Mouse (Mus musculus) embryonic facial prominence, embryonic 12.5 days (tissue): ENCODE measurements around the gene Guca2a. TPM values are rescaled to one million over a fixed set of nuclear protein-coding genes. Genes with fewer than 3 reads are reported as not detected.
"Not testable (repeated sequence)": the region's sequence is repeated elsewhere in the genome, so short reads cannot be mapped to it uniquely, and the experiment has no call there.

Experiments used
- ATAC-seq: fragments of 200-750 bp; cut with Nextera tagmentation; 2 replicates; pipeline ENCODE4 v1.8.0; 2017; ENCODE audit not compliant: insufficient number of reproducible peaks, insufficient read depth, low FRiP score, low TSS enrichment
- H3K27ac ChIP-seq: fragments of 300-500 bp; sonication (generic); 2 replicates; pipeline ENCODE4 v1.5.1; 2016; ENCODE audit warnings: mild to moderate bottlenecking
- H3K27me3 ChIP-seq: fragments of 300-500 bp; sonication (generic); 2 replicates; pipeline ENCODE4 v1.6.1; 2016; ENCODE audit warnings: mild to moderate bottlenecking, moderate library complexity
- H3K36me3 ChIP-seq: fragments of 300-500 bp; sonication (generic); 2 replicates; pipeline ENCODE4 v1.6.1; 2016; ENCODE audit warnings: mild to moderate bottlenecking
- H3K4me1 ChIP-seq: fragments of 300-500 bp; sonication (generic); 2 replicates; pipeline ENCODE4 v1.6.1; 2016
- H3K4me2 ChIP-seq: fragments of 300-500 bp; sonication (generic); replicated peaks from 2 replicates; pipeline ENCODE4 v1.6.1; 2016; ENCODE audit warnings: mild to moderate bottlenecking, moderate library complexity
- H3K4me3 ChIP-seq: fragments of 300-500 bp; sonication (generic); 2 replicates; pipeline ENCODE4 v1.5.1; 2016; ENCODE audit warnings: mild to moderate bottlenecking
- H3K9ac ChIP-seq: fragments of 300-500 bp; sonication (generic); 2 replicates; pipeline ENCODE4 v1.6.1; 2016; ENCODE audit warnings: mild to moderate bottlenecking, moderate library complexity
- H3K9me3 ChIP-seq: fragments of 300-500 bp; sonication (generic); 2 replicates; pipeline ENCODE4 v1.6.1; 2016; ENCODE audit warnings: mild to moderate bottlenecking, moderate library complexity
- WGBS: fragments of 180-500 bp; shearing (Covaris S2); methylation state at CpG from one replicate; pipeline ENCODE4 v1.1.7; 2016; 5-methylcytosine and 5-hydroxymethylcytosine counted together
- polyA plus RNA-seq: library from polyadenylated mRNA; unstranded; fragments of >200 nt; fragmentation: Nextera tagmentation; extraction: Ambion mirVana; gene quantifications from 2 replicates; pipeline ENCODE4 v1.2.1, GENCODE M21; 2016

Gene Guca2a
- polyA plus RNA-seq, 1 experiment from 2014 or later, result not detected

DNA sequence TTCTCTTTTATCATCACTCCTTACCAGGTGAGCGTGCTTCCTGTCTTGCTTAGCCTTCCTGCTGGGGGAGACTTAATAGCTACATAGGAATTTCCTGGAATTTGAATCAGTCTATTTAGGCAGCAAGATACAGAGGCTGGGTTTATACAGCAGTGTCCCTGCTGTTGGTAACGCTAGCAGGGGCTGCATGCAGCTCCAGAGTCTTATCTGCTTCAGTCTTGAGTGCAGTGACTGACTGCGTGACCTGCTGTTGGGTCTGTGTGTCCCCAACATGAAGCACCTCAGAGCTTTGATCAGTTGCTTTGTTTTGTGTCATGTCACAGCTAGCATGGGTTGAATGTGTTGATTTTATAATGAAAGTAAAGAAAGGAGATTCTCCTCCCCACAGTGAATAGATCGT, 10.2 kb upstream of the Guca2a start:
- H3K27me3 ChIP-seq, result no peaks in the 10 kb centered on the region
- H3K4me3 ChIP-seq, result no peak overlapping the region
- H3K36me3 ChIP-seq, result peaks cover 37% of the 10 kb centered on the region
- no peaks in the 10 kb centered on the region for H3K9me3 ChIP-seq
- ATAC-seq, result no peak
- H3K4me2 ChIP-seq, result no peak overlapping the region
- H3K4me1 ChIP-seq, result no peaks in the 10 kb centered on the region
- no peak overlapping the region for H3K9ac ChIP-seq
- no peak overlapping the region for H3K27ac ChIP-seq
- WGBS, result 77% methylated on average over 4 of the region's 4 CpGs

- not testable (repeated sequence) for H3K27ac ChIP-seq, H3K4me1 ChIP-seq, H3K9ac ChIP-seq, ATAC-seq, H3K27me3 ChIP-seq, H3K4me3 ChIP-seq, H3K4me2 ChIP-seq, H3K9me3 ChIP-seq
- WGBS, result 79% methylated on average over 4 of the region's 4 CpGs
- H3K36me3 ChIP-seq, result peaks cover 33% of the 10 kb centered on the region
Measured at GRCm38 (mm10) chr4:119628363-119628762, 9.1 kb upstream of the Guca2a start.

DNA sequence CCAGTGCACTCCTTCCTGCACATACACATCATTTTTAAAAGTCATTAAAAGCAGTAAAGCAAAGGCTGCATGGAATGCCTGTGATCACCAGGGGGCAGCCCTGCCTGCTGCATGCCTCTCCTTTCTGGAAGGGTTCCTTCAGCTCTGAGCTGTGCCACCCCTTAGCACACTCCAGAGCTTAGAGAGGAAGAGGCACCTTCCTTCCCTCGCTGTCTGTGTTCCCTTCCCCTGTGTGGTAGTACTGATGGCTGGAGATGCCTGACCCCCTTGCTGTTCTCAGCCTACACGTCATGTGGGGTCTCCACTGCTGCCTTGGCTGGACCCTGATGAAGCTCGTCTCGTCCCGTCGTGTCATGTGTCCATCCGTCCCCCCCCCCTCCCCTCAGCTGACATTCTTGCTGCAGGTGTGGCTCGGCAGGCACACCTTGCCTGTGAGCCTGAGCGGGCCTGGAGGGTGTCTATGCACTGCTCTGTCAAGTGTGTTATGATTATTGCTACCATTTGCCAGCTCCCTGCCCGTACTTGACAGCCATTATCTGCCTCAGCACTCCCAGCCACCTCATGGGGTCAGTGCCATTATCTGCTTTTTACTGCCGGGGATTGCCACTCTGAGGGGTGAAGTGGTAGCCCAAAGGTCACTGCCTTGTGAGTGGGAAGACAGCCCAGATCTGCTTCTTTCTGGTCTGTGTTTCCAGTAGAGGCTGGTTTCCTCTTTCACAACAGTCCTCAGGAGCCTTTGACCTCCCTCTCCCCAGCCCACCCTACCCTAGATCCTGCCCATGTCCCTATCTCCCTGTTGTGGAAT, 6.2 kb upstream of the Guca2a start:
- no peak overlapping the region for H3K4me2 ChIP-seq
- peaks cover 30% of the 10 kb centered on the region for H3K36me3 ChIP-seq
- 0 out of 2 replicates have a peak, but pooled peaks have one; percentile 53 for ATAC-seq
- H3K9me3 ChIP-seq, result no peaks in the 10 kb centered on the region
- H3K9ac ChIP-seq, result no peak overlapping the region
- H3K27me3 ChIP-seq, result no peaks in the 10 kb centered on the region
- no peaks in the 10 kb centered on the region for H3K4me1 ChIP-seq
- no peak overlapping the region for H3K27ac ChIP-seq
- no peak overlapping the region for H3K4me3 ChIP-seq
- WGBS, result 58% methylated on average over 11 of the region's 11 CpGs

GRCm38 (mm10) chr4:119632721-119633120, 4.8 kb upstream of the Guca2a start:
- ATAC-seq, result no peak
- Histone ChIP-seq H3K27me3 (no peaks in the 10 kb centered on the region), H3K4me2 (no peak overlapping the region), H3K4me1 (no peaks in the 10 kb centered on the region), H3K9ac (no peak overlapping the region), H3K36me3 (peaks cover 23% of the 10 kb centered on the region), H3K27ac (no peak overlapping the region), H3K9me3 (no peaks in the 10 kb centered on the region), H3K4me3 (no peak overlapping the region)
- 70% methylated on average over 7 of the region's 7 CpGs for WGBS

- ATAC-seq, result no peak
- Histone ChIP-seq H3K36me3 (peaks cover 19% of the 10 kb centered on the region), H3K27ac (no peak overlapping the region), H3K4me3 (no peak overlapping the region), H3K27me3 (no peaks in the 10 kb centered on the region), H3K4me1 (no peaks in the 10 kb centered on the region), H3K9me3 (no peaks in the 10 kb centered on the region), H3K4me2 (no peak overlapping the region), H3K9ac (no peak overlapping the region)
- WGBS, result 65% methylated on average over 7 of the region's 7 CpGs
Measured at GRCm38 (mm10) chr4:119633342-119633741, 4.2 kb upstream of the Guca2a start.

- Histone ChIP-seq H3K4me1 (no peaks in the 10 kb centered on the region), H3K9ac (no peak overlapping the region), H3K36me3 (peaks cover 18% of the 10 kb centered on the region), H3K4me3 (no peak overlapping the region), H3K4me2 (no peak overlapping the region), H3K27ac (no peak overlapping the region), H3K9me3 (no peaks in the 10 kb centered on the region), H3K27me3 (no peaks in the 10 kb centered on the region)
- ATAC-seq, result no peak
- 93% methylated on average over 3 of the region's 3 CpGs for WGBS
Measured at GRCm38 (mm10) chr4:119633948-119634347, 3.6 kb upstream of the Guca2a start.

DNA sequence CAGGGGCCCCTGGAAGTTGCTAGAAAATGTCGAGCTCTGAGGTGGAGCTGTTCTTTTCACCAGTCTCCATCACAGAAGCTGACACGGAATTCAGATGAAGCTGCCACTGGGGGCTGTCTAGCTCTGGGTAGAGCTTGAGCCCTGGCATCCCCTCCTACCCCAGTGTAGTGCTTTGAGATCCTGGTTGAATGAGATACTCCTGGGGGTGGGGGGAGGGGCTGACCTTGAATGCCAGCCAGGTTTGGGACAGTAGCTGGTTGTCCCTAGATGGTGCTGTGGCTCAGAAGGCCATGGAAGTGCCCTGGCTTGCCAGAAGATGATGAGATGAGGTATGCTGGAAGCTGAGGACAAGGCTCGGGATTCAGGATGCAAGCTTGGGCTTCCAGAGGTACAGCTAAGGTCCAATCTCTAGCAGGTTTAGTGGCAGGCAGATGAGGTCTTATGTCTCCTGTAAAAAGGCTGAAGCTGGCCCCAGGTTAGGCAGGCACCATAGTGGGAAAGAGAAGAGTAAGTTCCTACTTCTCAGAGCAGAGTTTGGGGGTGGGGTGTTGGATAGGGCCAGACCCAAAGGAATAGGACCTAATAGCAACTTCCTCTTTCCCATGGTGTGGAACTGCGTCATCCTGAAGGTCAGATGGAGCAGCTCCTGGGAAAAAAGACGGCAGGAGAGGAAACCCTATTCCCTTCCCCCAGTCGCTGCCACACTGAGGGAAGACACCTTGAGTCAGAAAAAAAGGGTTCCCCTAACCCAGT, 2.4 kb upstream of the Guca2a start:
- Histone ChIP-seq H3K4me3 (no peak overlapping the region), H3K27me3 (no peaks in the 10 kb centered on the region), H3K4me2 (no peak overlapping the region), H3K36me3 (peaks cover 8% of the 10 kb centered on the region), H3K4me1 (no peaks in the 10 kb centered on the region), H3K9me3 (no peaks in the 10 kb centered on the region), H3K27ac (no peak overlapping the region), H3K9ac (no peak overlapping the region)
- 72% methylated on average over 6 of the region's 6 CpGs for WGBS
- no peak for ATAC-seq

GRCm38 (mm10) chr4:119635686-119636085, 1.8 kb upstream of the Guca2a start:
- H3K9me3 ChIP-seq, result no peaks in the 10 kb centered on the region
- no peak overlapping the region for H3K4me3 ChIP-seq
- WGBS, result 78% methylated on average over 8 of the region's 8 CpGs
- no peaks in the 10 kb centered on the region for H3K27me3 ChIP-seq
- no peak overlapping the region for H3K27ac ChIP-seq
- no peak for ATAC-seq
- H3K36me3 ChIP-seq, result peaks cover 5% of the 10 kb centered on the region; the same call in 1 of the 2 replicates
- no peak overlapping the region for H3K4me2 ChIP-seq
- H3K4me1 ChIP-seq, result no peaks in the 10 kb centered on the region
- H3K9ac ChIP-seq, result no peak overlapping the region; the same call in 1 of the 2 replicates

GRCm38 (mm10) chr4:119636731-119637130, 773 bp upstream of the Guca2a start:
- Histone ChIP-seq H3K27me3 (no peaks in the 10 kb centered on the region), H3K9me3 (no peaks in the 10 kb centered on the region), H3K9ac (no peak overlapping the region), H3K27ac (no peak overlapping the region), H3K4me2 (no peak overlapping the region), H3K4me1 (no peaks in the 10 kb centered on the region), H3K36me3 (0 out of 2 replicates have a peak, but pooled peaks cover 5% of the 10 kb centered on the region), H3K4me3 (no peak overlapping the region)
- no peak for ATAC-seq
- WGBS, result 84% methylated on average over 7 of the region's 7 CpGs

GRCm38 (mm10) chr4:119637946-119638345, 442 bp downstream of the Guca2a start:
- Histone ChIP-seq H3K27ac (no peak overlapping the region), H3K4me2 (no peak overlapping the region), H3K9me3 (peaks cover 4% of the 10 kb centered on the region; the same call in 1 of the 2 replicates), H3K36me3 (0 out of 2 replicates have a peak, but pooled peaks cover 5% of the 10 kb centered on the region), H3K4me1 (no peaks in the 10 kb centered on the region), H3K9ac (no peak overlapping the region), H3K27me3 (no peaks in the 10 kb centered on the region), H3K4me3 (no peak overlapping the region)
- ATAC-seq, result no peak
- 85% methylated on average over 6 of the region's 6 CpGs for WGBS

DNA sequence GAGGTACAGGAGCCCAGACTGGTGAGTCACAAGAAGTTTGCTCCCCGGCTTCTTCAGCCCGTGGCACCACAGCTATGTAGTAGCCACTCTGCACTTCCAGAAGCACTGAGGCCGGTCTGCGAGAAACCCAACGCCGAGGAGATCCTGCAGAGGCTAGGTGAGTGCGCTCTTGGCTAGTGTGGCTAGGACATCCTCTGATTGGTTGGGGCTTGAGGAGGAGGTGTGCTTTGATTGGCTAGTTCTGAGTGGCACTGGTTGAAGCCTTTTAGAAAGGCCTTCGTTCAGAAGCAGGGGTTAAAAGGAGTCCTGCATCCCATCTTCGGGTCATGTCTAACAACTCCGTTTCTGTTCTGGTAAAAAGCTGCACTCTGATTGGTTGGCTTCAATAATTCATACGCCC, 1.2 kb downstream of the Guca2a start:
- 55% methylated on average over 11 of the region's 11 CpGs for WGBS
- no peaks in the 10 kb centered on the region for H3K4me1 ChIP-seq
- no peak for ATAC-seq

GRCm38 (mm10) chr4:119642666-119643065, 5.2 kb downstream of the Guca2a start:
- H3K9me3 ChIP-seq, result peaks cover 4% of the 10 kb centered on the region; the same call in 1 of the 2 replicates
- H3K4me3 ChIP-seq, result no peak overlapping the region
- no peaks in the 10 kb centered on the region for H3K4me1 ChIP-seq
- WGBS, result 80% methylated on average over 4 of the region's 4 CpGs
- no peak overlapping the region for H3K9ac ChIP-seq
- no peak overlapping the region for H3K4me2 ChIP-seq
- no peaks in the 10 kb centered on the region for H3K27me3 ChIP-seq
- H3K27ac ChIP-seq, result no peak overlapping the region
- H3K36me3 ChIP-seq, result no peaks in the 10 kb centered on the region
- ATAC-seq, result no peak

More for the DNA sequence above, 1.2 kb downstream of the Guca2a start:
- Histone ChIP-seq H3K4me2 (no peak overlapping the region), H3K9ac (no peak overlapping the region), H3K27me3 (no peaks in the 10 kb centered on the region), H3K27ac (no peak overlapping the region), H3K9me3 (peaks cover 4% of the 10 kb centered on the region; the same call in 1 of the 2 replicates), H3K4me3 (no peak overlapping the region), H3K36me3 (no peaks in the 10 kb centered on the region)
